Mouse (Mus musculus) urinary bladder, postnatal 10 days (tissue): Measurements from ENCODE around the gene Pde4d.

Experiments
- DNase-seq: peaks from one replicate; pipeline ENCODE4 v3.0.0; 2022; ENCODE audit warnings: low spot score

Pde4d gene

DNA sequence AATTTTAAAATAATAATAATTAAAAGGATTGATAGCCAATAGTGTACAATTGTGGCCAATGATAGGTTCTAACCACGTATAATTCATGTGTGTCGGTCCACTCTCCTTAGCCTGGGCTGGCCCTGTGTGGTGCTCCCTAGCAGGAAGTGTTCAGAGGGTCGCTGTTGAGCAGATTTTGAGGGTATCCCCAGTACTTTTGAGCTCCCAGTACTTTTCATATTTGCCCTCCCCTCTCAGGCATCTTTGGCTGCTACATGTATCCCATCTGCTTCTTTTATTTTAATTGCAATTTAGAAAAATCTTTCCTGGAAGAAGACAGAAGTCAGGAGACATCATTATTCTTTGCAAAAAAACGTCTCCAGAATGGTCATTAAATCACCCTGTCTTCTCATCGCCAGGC lies 1119.7 kb downstream of the Pde4d start:
- DNase-seq: no peak

DNA sequence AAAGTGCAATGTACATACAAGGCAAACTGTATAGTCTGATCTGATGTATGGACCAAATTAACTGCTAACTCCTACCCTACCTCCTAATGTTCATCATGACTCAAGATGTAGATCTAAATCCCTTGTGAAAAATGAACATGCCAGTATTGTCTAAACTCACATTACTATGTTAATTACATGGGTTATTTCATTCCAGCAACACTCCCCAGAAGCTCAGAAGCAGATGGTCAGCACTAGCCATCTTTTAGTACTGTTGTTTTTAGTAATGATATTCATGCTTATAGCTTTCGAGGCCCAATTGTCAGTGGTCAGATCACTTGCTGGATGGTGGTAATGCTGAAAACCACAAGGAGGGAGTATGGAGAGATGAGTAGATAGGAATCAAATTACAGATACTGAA lies 1127.0 kb downstream of the Pde4d start:
- DNase-seq: no peak

- no peak for DNase-seq
Observed at GRCm38 (mm10) chr13:109577454-109577853, 1127.7 kb downstream of the Pde4d start.

DNA sequence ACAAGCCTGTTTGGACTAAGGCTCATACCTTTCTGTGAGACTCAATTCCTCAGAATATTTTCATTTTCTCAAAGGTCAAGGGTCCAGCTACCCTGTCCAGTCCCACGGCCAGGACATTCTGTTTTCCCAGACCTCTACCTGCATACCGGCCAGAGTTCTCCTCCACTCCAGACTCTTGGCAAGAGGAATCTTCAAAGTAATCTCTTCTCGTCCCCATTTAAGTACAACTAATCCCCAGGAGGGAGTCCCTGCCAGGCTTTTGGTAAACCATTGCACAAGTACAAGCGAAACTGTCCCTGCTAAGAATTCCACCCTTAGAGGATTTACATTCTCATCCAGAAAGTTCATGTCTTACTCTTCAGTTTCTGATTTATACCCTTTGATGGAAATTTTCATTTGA lies 1128.2 kb downstream of the Pde4d start:
- no peak for DNase-seq

- DNase-seq: no peak
Observed at GRCm38 (mm10) chr13:109581284-109582070, 1131.7 kb downstream of the Pde4d start.

DNA sequence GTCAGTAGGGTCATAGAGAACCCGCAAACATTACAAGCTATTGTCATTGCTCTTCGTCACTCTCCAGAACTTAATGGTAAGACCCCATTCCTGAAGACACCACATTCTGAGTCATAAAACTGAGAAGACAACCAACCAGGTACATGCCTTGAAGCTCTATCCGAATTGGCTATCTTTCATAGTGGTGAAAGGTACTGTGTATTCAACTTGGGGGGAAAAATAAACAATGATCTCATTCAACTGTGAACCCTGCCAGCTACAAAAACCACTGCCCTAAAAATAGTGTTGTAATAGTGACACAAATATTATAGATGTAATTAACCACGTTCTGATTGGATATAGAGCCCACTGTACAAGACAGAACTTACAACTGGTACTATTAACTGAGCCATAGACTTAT lies 1140.3 kb downstream of the Pde4d start:
- no peak for DNase-seq

GRCm38 (mm10) chr13:109592192-109592797 lies 1142.5 kb downstream of the Pde4d start:
- no peak for DNase-seq

GRCm38 (mm10) chr13:109599711-109600110 lies 1150.0 kb downstream of the Pde4d start:
- DNase-seq: no peak

GRCm38 (mm10) chr13:109604017-109604416 lies 1154.3 kb downstream of the Pde4d start:
- no peak for DNase-seq

GRCm38 (mm10) chr13:109605140-109605539 lies 1155.4 kb downstream of the Pde4d start:
- DNase-seq: no peak

DNA sequence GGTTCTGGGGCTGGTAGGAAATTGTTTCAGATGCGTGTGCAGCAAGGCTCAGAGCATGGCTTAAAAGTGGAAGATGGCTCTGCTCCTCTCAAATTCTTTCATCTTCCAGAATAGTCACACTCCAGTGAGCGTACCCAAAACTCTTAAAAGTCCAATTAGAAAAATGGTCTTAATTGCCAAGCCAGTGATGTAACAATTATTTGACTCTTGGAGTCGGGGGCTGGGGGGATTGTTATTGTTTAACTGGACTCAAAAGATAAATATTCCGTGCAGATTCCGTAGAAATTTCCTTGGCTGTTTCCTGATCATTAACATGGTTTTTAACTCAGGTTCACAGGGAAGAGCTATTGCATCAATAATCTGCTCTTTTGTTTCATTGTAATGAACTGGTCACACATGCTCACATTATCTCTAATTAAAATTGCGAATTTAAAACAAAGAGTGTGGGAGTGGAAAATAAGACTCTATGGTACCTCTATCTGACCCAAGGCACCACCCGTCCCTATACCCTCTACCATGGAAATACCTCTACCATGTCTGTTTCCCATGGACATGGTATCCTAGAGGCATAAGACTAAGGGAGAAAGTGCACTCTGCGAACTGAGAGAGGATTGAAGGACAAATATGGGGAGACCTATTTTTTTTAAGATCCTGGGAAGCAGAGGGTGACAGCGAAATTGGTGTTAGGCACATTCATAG lies 1159.5 kb downstream of the Pde4d start:
- no peak for DNase-seq

- no peak for DNase-seq
Observed at GRCm38 (mm10) chr13:109609805-109610187, 1160.0 kb downstream of the Pde4d start.

- no peak for DNase-seq
Observed at GRCm38 (mm10) chr13:109610772-109611171, 1161.0 kb downstream of the Pde4d start.

- no peak for DNase-seq
Observed at GRCm38 (mm10) chr13:109615213-109615784, 1165.6 kb downstream of the Pde4d start.

GRCm38 (mm10) chr13:109615785-109616281 lies 1166.1 kb downstream of the Pde4d start:
- no peak for DNase-seq

DNA sequence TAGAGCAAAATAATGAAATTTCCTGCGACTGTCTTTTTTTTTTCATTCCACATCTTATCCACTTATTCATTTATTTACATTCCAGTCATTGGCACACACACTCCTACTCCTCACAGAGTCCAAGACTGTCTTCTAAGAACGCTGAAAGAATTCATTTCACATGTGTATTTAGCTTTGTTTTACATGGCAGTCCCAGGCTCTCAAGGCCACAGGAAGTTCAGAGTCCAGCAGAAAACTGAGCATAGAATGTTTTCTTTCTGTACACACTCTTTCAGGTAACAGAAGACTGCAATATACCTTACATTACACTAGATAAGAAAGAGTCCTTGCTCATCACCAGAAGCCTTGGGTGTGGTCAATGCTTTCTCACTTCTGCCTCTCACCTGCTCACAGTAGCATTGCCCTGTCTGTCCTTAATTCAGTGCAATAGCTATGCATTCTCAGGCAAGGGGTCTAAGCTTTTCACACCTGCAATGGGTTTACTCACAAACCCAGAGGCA lies 1169.5 kb downstream of the Pde4d start:
- DNase-seq: no peak

DNA sequence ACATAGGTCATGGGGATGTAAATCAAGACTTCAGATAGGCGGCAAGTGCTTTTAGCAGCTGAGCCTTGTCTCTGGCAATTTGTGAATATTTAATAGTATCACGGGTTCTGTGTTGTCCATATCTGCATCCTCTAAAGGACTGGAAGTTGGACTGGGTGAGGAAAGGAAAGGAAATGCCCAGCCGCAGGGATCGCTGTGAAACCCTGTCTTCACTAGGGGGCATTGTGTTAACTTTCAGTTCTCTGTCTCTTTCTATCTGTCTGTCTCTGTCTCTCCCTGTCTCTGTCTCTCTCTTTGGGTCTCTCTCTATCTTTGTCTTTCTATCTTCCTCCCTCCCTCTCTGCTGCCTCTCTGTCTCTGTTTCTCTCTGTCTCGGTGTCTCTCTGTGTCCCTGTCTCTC lies 1172.5 kb downstream of the Pde4d start:
- no peak for DNase-seq

DNA sequence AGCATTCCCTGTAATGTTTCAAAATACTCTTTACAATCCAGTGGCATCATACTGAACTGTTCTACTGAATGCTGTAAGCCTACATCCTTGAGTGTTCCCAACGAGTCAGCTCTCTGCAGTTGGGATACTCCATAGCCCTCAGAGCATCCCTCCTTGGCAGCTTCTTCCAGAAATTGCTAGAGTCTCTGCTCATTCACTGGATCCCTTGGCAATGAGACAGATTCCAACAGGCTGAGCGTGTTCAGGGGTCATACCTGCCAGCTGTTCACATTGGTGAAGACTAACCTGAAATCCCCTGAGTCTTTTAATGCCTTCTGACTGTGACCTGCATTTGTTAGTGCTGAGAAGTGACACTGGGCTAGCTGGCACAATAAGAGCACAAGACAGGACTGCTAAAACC lies 1173.5 kb downstream of the Pde4d start:
- DNase-seq: no peak

- DNase-seq: no peak
Observed at GRCm38 (mm10) chr13:109624772-109625349, 1175.1 kb downstream of the Pde4d start.

GRCm38 (mm10) chr13:109625466-109626129 lies 1175.8 kb downstream of the Pde4d start:
- no peak for DNase-seq

GRCm38 (mm10) chr13:109627265-109627664 lies 1177.5 kb downstream of the Pde4d start:
- DNase-seq: no peak
